ENCODE assay signal across 9 mouse cellular contexts in genomic region chr8:126804115-126804514, GRCm38 (mm10).
DNase-seq lines count a peak whose midpoint lies in the region; ATAC-seq and TF ChIP-seq lines count a peak whose summit lies in the region.
"Had no signal": no experiment of that assay in that cellular context is flagged by ENCODE, and none has a peak within 500 bp of the region (broad histone marks: within the 10 kb centered on the region; RNA-seq: fewer than 3 reads in every experiment).

No protein-coding gene starts in this region.

- 70% methylated on average over 7 of the region's 7 CpGs for WGBS in kidney, adult 2 months
- WGBS in lung, postnatal 0 days: 61% methylated on average over 7 of the region's 7 CpGs

- no peak overlapping the region for H3K9ac ChIP-seq in lung, postnatal 0 days (replicated peaks; ENCODE audit: low read depth)

- H3K9me3 ChIP-seq in lung, postnatal 0 days (ENCODE audit: low read length): no peaks in the 10 kb centered on the region

- H3K4me3 ChIP-seq in kidney, adult 2 months (ENCODE audit: insufficient read depth, low read depth, low read length): no peak overlapping the region
- no peak overlapping the region for H3K4me3 ChIP-seq in lung, postnatal 0 days (ENCODE audit: low read depth, low read length)

- ATAC-seq in CD4-positive, CD25-positive, alpha-beta regulatory T cell, adult 4 months: peak; percentile 45
- ATAC-seq in lung, postnatal 0 days: no peak

- no peaks in the 10 kb centered on the region for H3K36me3 ChIP-seq in kidney, adult 2 months (ENCODE audit: control insufficient read depth, insufficient read depth, low read length)
- no peaks in the 10 kb centered on the region for H3K36me3 ChIP-seq in lung, postnatal 0 days (ENCODE audit: insufficient read depth, low read length)

- peak; percentile 40 for DNase-seq in kidney, adult 2 months
- no peak for DNase-seq in kidney, postnatal 10 days
- DNase-seq in brain, adult 2 months (ENCODE audit: low read depth, low spot score): peak; percentile 29
- peak; percentile 49 for DNase-seq in lung, postnatal 0 days (ENCODE audit: low spot score)
- DNase-seq in Muller cell, postnatal 12 days (ENCODE audit: inconsistent ontology term): no peak
- DNase-seq in left cerebral cortex, postnatal 4 days: no peak
- DNase-seq in cerebellum, adult 18-20 months: no peak
- DNase-seq: cerebellum, adult 9-10 months had no signal

- intact Hi-C loops in left cerebral cortex, postnatal 4 days (cut with DNase I): no loop called here

- no peak for TF ChIP-seq POLR2A in kidney, adult 2 months (IDR thresholded peaks at IDR 0.05; ENCODE audit: low read depth, low read length)

- H3K27ac ChIP-seq in kidney, adult 2 months (ENCODE audit: insufficient read depth, low read depth, low read length): peak overlapping the region; percentile 6
- H3K27ac ChIP-seq in lung, postnatal 0 days (ENCODE audit: low read length): peak overlapping the region; percentile 82

- no peak overlapping the region for H3K4me2 ChIP-seq in lung, postnatal 0 days (replicated peaks; ENCODE audit: low read depth, low read length)

- 0 out of 2 replicates have a peak, but pooled peaks have one; percentile 11 for TF ChIP-seq EP300 in lung, postnatal 0 days (IDR thresholded peaks at IDR 0.05)

- no peak for TF ChIP-seq CTCF in kidney, adult 2 months (conservative IDR thresholded peaks at IDR 0.05; ENCODE audit: insufficient read depth, insufficient read length, low read depth, low read length)
- no peak for TF ChIP-seq CTCF in lung, postnatal 0 days (IDR thresholded peaks at IDR 0.05)

- no peaks in the 10 kb centered on the region for H3K27me3 ChIP-seq in kidney, adult 2 months (replicated peaks; ENCODE audit: control insufficient read depth, insufficient read depth, low read length)
- no peaks in the 10 kb centered on the region for H3K27me3 ChIP-seq in lung, postnatal 0 days (replicated peaks; ENCODE audit: insufficient read depth, low read length)

- H3K4me1 ChIP-seq in kidney, adult 2 months (ENCODE audit: control insufficient read depth, insufficient read depth, low read length): peaks cover 27% of the 10 kb centered on the region; the same call in 1 of the 2 replicates
- peaks cover 17% of the 10 kb centered on the region; the same call in 1 of the 2 replicates for H3K4me1 ChIP-seq in lung, postnatal 0 days (ENCODE audit: insufficient read depth, low read depth, low read length)

Comparison
In these comparisons a context has a peak if more than half of its experiments do, and no peak if none do; other contexts are left out.
1. DNase-seq: peak in kidney, adult 2 months (single experiment), brain, adult 2 months (single experiment) and lung, postnatal 0 days (single experiment); none in kidney, postnatal 10 days (single experiment), Muller cell, postnatal 12 days (single experiment), left cerebral cortex, postnatal 4 days (single experiment) and cerebellum, adult 18-20 months (0 of 2).